Mouse (Mus musculus) ES-E14 (cell line): ENCODE measurements around the gene Cct7. TPM values are rescaled to one million over a fixed set of nuclear protein-coding genes. Genes with fewer than 3 reads are reported as not detected.

Experiments
- DNase-seq: peaks from one replicate; pipeline ENCODE4 v3.0.0-alpha.2; 2013; ENCODE audit warnings: low read depth, low spot score
- H3K27ac ChIP-seq: 2 replicates; pipeline ENCODE4 v1.5.1; 2012; ENCODE audit warnings: low read depth, mild to moderate bottlenecking, low read length, moderate library complexity, mixed read lengths; ENCODE audit not compliant: poor library complexity, insufficient read depth, severe bottlenecking
- H3K36me3 ChIP-seq: 2 replicates; pipeline ENCODE4 v1.6.1; 2012; ENCODE audit warnings: mild to moderate bottlenecking, low read length, moderate library complexity, mixed read lengths; ENCODE audit not compliant: control insufficient read depth, poor library complexity, insufficient read depth, severe bottlenecking
- H3K4me1 ChIP-seq, 2 experiments: fragments of 150-350 bp in 1 of 2; sonication (generic) in 1 of 2; 2 replicates each; pipeline ENCODE4 v1.6.1; 2012; ENCODE audit warnings: low read length in 2 of 2, mild to moderate bottlenecking in 1 of 2, mixed read lengths in 1 of 2; ENCODE audit not compliant: control insufficient read depth in 2 of 2, insufficient read depth in 2 of 2, poor library complexity in 1 of 2
- H3K4me3 ChIP-seq, 2 experiments: fragments of 150-350 bp in 1 of 2; sonication (generic) in 1 of 2; 2 replicates each; pipeline ENCODE4 v1.5.1; 2012; ENCODE audit warnings: low read length in 2 of 2, low read depth in 1 of 2, mild to moderate bottlenecking in 1 of 2, mixed read lengths in 1 of 2; ENCODE audit not compliant: insufficient read depth in 1 of 2, poor library complexity in 1 of 2, severe bottlenecking in 1 of 2
- H3K9ac ChIP-seq: 2 replicates; pipeline ENCODE4 v1.6.1; 2012; ENCODE audit warnings: low read depth, mild to moderate bottlenecking, low read length, mixed read lengths; ENCODE audit not compliant: poor library complexity, insufficient read depth, severe bottlenecking
- H3K9me3 ChIP-seq: fragments of 150-350 bp; sonication (generic); 2 replicates; pipeline ENCODE4 v1.6.1; 2012; ENCODE audit warnings: low read depth, mild to moderate bottlenecking, low read length; ENCODE audit not compliant: control insufficient read depth, insufficient read depth
- CHD2 ChIP-seq: IDR thresholded peaks from 2 replicates; pipeline ENCODE4 v1.6.1; 2014; ENCODE audit warnings: mild to moderate bottlenecking, low read depth, low read length, inconsistent platforms
- HCFC1 ChIP-seq: IDR thresholded peaks from 2 replicates; pipeline ENCODE4 v1.6.1; 2012; ENCODE audit warnings: low read length, inconsistent platforms, borderline replicate concordance; ENCODE audit not compliant: insufficient read depth
- MAFK ChIP-seq: IDR thresholded peaks from 2 replicates; pipeline ENCODE4 v1.6.1; 2014; ENCODE audit warnings: mild to moderate bottlenecking, low read depth, low read length, inconsistent platforms; ENCODE audit not compliant: insufficient read depth
- ZC3H11A ChIP-seq: IDR thresholded peaks from 2 replicates; pipeline ENCODE4 v1.6.1; 2012; ENCODE audit warnings: low read depth, mild to moderate bottlenecking, inconsistent platforms, low read length, borderline replicate concordance
- ZNF384 ChIP-seq: IDR thresholded peaks from 2 replicates; pipeline ENCODE4 v1.6.1; 2012; ENCODE audit warnings: low read depth, low read length, inconsistent platforms
- in situ Hi-C, 2 experiments: fragments of 600-800 bp; cut with MboI; formaldehyde crosslinking; loops; one replicate each; pipeline ENCODE4 v1.15.1; 2025; ENCODE audit warnings: low sequenced_read_pairs in 2 of 2, inconsistent platforms in 1 of 2; ENCODE audit not compliant: unreplicated experiment in 2 of 2
- total RNA-seq: library from RNA; depleted of rRNA; stranded (reverse); fragments of 300-350 nt; gene quantifications from 2 replicates; pipeline ENCODE4 v1.2.3, GENCODE M21; 2012

The Cct7 gene
- total RNA-seq, 1 experiment, result 584 TPM

DNA sequence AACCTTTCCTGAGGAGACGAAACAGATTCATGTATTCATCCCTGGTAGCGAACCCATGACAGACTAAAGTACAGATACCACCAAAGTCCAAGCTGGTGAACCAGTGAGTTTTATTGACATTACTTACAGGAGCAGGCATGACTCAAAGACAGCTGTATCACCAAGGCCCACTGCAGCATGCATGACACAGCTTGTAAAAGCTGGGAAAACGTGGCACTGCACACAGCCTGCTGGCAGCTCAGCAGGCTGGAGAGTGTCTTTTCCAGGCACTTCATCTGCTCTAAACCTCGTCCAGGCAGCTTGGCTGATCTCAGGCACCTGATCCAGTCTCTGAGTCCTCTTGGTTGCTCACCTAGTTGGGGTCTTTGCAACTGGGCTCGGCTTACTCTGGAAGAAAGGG is 57.3 kb downstream of the Cct7 start:
- Histone ChIP-seq H3K4me1 (no peaks in the 10 kb centered on the region), H3K27ac (no peak overlapping the region), H3K9me3 (no peaks in the 10 kb centered on the region), H3K9ac (no peak overlapping the region), H3K4me3 (no peak overlapping the region), H3K36me3 (no peaks in the 10 kb centered on the region)
- no peak for DNase-seq
- TF ChIP-seq ZNF384 (no peak), CHD2 (no peak), HCFC1 (no peak), ZC3H11A (no peak)
- in situ Hi-C loops, result no loop called here

DNA sequence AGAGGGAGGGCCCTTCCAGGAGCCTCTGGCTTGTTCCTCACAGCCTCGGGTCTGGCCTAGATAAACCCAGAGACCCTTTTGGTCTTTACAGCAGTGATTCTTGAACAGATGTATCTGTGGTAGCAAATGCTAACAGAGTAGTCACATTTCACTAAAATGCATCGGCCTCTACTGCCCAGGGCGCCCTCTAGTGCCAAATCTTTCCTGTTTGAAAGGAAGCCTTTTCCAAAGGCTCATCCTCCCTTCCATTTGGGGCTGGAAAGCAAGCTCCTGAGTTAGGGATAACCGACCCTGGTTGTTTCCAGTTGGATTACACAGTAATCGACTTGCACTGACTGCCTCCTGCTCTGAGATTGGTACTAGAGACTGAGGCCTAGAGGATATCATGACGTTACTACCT is 59.2 kb downstream of the Cct7 start:
- TF ChIP-seq CHD2, result no peak
- TF ChIP-seq ZC3H11A, result no peak
- TF ChIP-seq HCFC1, result no peak
- no peak for TF ChIP-seq MAFK
- no peak for TF ChIP-seq ZNF384
- H3K27ac ChIP-seq, result no peak overlapping the region
- H3K9ac ChIP-seq, result no peak overlapping the region
- in situ Hi-C loops, result no loop called here
- H3K4me1 ChIP-seq, result no peaks in the 10 kb centered on the region
- H3K36me3 ChIP-seq, result no peaks in the 10 kb centered on the region
- no peak for DNase-seq
- no peak overlapping the region for H3K4me3 ChIP-seq
- H3K9me3 ChIP-seq, result no peaks in the 10 kb centered on the region

DNA sequence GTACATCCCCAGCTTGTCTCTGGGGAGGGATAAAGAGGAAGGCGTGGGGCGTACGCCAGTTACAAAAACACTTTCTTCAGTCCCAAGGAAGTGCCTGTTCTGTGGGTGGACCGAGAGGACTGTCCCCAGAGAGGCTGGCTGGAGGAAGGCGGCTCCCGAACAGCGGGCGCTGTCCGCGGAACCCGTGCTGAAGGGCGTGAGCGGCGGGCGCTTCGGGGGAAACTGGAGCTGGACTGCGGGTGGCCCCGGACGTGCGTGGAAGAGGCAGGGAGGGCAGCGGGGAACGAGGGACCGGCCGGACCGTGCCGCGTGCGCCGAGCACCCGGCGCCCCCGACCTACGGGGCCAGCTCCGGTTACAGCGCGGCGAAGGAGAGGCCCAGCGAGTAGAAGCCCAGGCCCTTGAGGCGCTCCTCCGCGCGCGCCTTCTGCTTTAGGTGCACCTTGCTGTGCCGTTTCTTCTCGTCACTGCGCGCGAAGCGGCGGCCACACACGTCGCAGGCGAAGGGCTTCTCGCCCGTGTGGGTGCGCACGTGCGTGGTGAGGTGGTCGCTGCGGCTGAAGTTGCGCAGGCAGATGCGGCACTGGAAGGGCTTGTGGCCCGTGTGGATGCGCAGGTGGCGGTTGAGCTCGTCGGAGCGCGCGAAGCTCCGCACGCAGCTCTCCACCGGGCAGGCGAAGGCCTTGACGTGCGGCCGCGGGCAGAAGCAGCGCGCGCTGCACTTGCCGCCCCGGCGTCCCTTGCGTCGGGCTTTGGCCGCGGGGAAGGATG is 60.2 kb downstream of the Cct7 start:
- Histone ChIP-seq H3K36me3 (no peaks in the 10 kb centered on the region), H3K4me3 (peak overlapping the region; percentile 62 to 87), H3K27ac (no peak overlapping the region), H3K9me3 (no peaks in the 10 kb centered on the region), H3K4me1 (no peaks in the 10 kb centered on the region), H3K9ac (no peak overlapping the region)
- TF ChIP-seq HCFC1 (no peak), MAFK (no peak), CHD2 (no peak), ZNF384 (no peak), ZC3H11A (no peak)
- in situ Hi-C loops, result no loop called here
- no peak for DNase-seq

- Histone ChIP-seq H3K4me1 (no peaks in the 10 kb centered on the region), H3K27ac (no peak overlapping the region), H3K36me3 (no peaks in the 10 kb centered on the region), H3K9me3 (no peaks in the 10 kb centered on the region), H3K9ac (0 out of 2 replicates have a peak overlapping the region, but pooled peaks have one; percentile 2), H3K4me3 (peak overlapping the region; percentile 62 to 87)
- no peak for TF ChIP-seq CHD2
- TF ChIP-seq MAFK, result no peak
- no peak for TF ChIP-seq ZNF384
- no peak for TF ChIP-seq HCFC1
- no peak for TF ChIP-seq ZC3H11A
- in situ Hi-C loops, result no loop called here
- DNase-seq, result no peak
Measured at GRCm38 (mm10) chr6:85512056-85512440, 60.7 kb downstream of the Cct7 start.
